Mouse (Mus musculus): ENCODE results near the gene Dapk3. TPM values are rescaled to one million over a fixed set of nuclear protein-coding genes. Genes with fewer than 3 reads are reported as not detected.
A peak's percentile ranks its signal among the peaks of the same experiment; 100 is the strongest.

The Dapk3 gene
- polyA plus RNA-seq, 1 experiment from 2014 or later, result 48.9 TPM

DNA sequence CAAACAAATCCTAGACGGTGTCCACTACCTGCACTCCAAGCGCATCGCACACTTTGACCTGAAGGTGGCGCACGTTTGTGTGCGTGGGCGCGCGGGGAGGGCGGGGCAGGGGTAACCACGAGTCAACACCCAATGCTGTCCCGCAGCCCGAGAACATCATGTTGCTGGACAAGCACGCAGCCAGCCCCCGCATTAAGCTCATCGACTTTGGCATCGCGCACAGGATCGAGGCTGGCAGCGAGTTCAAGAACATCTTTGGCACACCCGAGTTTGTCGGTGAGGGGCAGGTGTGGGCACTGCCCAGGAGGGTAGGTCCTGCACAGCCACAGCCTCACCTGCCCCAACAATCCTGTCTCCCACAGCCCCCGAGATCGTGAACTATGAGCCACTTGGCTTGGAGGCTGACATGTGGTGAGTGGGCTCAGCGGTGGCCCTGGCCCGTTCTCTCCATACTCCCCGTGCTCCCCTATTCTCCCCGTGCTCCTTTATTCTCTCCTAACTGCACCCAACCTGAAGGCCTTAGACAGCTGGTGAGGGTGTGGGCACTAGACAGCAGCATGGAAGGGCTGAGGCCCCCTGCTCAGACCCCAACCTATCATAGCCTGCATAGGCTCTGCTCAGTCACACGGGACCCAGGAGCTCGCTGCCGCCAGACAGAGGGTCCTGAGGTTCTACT, 7.6 kb downstream of the Dapk3 start:
- Histone ChIP-seq H3K4me3 (ENCODE audit: low read depth, low read length) (no peak overlapping the region), H3K27me3 (replicated peaks; ENCODE audit: insufficient read depth, low read length) (peaks cover 7% of the 10 kb centered on the region; the same call in 1 of the 2 replicates), H3K27ac (ENCODE audit: low read length) (peak overlapping the region; percentile 20; the same call in 1 of the 2 replicates), H3K4me2 (replicated peaks; ENCODE audit: low read depth, low read length) (no peak overlapping the region), H3K4me1 (ENCODE audit: insufficient read depth, low read depth, low read length) (peaks cover 9% of the 10 kb centered on the region; the same call in 1 of the 2 replicates), H3K36me3 (ENCODE audit: insufficient read depth, low read length) (peaks cover 13% of the 10 kb centered on the region; the same call in 1 of the 2 replicates), H3K9me3 (ENCODE audit: low read length) (no peaks in the 10 kb centered on the region), H3K9ac (replicated peaks; ENCODE audit: low read depth) (no peak overlapping the region)
- TF ChIP-seq CTCF (IDR thresholded peaks at IDR 0.05) (peak; percentile 73), EP300 (IDR thresholded peaks at IDR 0.05) (no peak)
- 70% methylated on average over 31 of the region's 31 CpGs for WGBS
- DNase-seq (ENCODE audit: low spot score) (peak; percentile 42), ATAC-seq (no peak)

DNA sequence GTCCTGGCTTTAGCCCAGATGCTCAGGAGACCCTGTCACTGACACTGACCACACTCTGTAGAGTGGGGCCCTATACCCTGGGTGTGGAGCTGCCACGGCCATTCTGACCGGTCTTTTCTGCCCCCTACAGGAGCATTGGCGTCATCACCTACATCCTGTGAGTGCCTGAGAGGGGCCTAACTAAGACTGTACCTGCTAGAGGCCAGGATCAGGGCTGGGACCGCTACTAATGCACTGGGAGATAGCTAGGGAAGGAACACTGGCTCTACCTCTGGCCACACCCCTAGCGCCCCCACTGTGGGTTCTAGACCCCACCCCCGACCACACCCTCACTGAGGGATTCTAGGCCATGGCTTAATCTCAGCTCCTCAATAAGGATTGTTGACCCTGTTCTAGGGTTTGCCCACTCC, 8.1 kb downstream of the Dapk3 start:
- H3K9ac ChIP-seq (replicated peaks; ENCODE audit: low read depth), result no peak overlapping the region
- ATAC-seq (peak; percentile 17; the same call in 1 of the 2 replicates), DNase-seq (ENCODE audit: low spot score) (no peak)
- no peaks in the 10 kb centered on the region for H3K9me3 ChIP-seq (ENCODE audit: low read length)
- 60% methylated on average over 6 of the region's 6 CpGs for WGBS
- TF ChIP-seq CTCF (IDR thresholded peaks at IDR 0.05) (peak; percentile 60), EP300 (IDR thresholded peaks at IDR 0.05) (no peak)
- peaks cover 9% of the 10 kb centered on the region; the same call in 1 of the 2 replicates for H3K27me3 ChIP-seq (replicated peaks; ENCODE audit: insufficient read depth, low read length)
- H3K36me3 ChIP-seq (ENCODE audit: insufficient read depth, low read length), result peaks cover 13% of the 10 kb centered on the region; the same call in 1 of the 2 replicates
- peak overlapping the region; percentile 20; the same call in 1 of the 2 replicates for H3K27ac ChIP-seq (ENCODE audit: low read length)
- H3K4me2 ChIP-seq (replicated peaks; ENCODE audit: low read depth, low read length), result no peak overlapping the region
- H3K4me3 ChIP-seq (ENCODE audit: low read depth, low read length), result no peak overlapping the region
- H3K4me1 ChIP-seq (ENCODE audit: insufficient read depth, low read depth, low read length), result peaks cover 9% of the 10 kb centered on the region; the same call in 1 of the 2 replicates

DNA sequence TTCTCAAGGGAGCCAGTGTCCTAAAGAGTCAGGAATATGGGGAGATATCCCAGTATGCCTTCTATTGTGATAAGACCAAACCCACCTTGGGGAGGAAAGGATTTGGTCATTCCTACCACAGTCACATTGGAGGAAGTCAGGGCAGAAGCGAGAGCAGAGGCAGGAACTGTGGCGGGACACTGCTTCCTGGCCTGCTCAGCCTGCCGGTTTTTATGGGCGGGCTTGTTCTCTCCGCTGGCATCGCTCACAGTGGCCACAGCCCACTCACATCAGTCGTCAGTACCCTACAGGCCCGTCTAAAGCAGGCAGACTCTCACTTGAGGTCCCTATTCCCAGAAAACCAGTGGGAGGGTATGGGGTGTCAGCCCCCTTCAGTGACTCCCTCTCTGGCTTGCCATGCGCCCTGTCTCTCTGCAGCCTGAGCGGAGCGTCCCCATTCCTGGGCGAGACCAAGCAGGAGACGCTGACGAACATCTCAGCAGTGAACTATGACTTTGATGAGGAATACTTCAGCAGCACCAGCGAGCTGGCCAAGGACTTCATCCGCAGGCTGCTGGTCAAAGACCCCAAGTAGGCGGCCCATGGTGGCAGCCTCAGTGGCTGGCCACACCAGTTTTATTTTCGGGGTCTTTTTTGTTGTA, 8.7 kb downstream of the Dapk3 start:
- H3K4me1 ChIP-seq (ENCODE audit: insufficient read depth, low read depth, low read length), result peaks cover 9% of the 10 kb centered on the region; the same call in 1 of the 2 replicates
- peak; percentile 14 for ATAC-seq
- peak; percentile 33 for DNase-seq (ENCODE audit: low spot score)
- peak overlapping the region; percentile 85; the same call in 1 of the 2 replicates for H3K4me2 ChIP-seq (replicated peaks; ENCODE audit: low read depth, low read length)
- H3K9ac ChIP-seq (replicated peaks; ENCODE audit: low read depth), result peak overlapping the region; percentile 26; the same call in 1 of the 2 replicates
- H3K27ac ChIP-seq (ENCODE audit: low read length), result peak overlapping the region; percentile 86
- TF ChIP-seq EP300 (IDR thresholded peaks at IDR 0.05), result no peak
- TF ChIP-seq CTCF (IDR thresholded peaks at IDR 0.05), result no peak
- H3K36me3 ChIP-seq (ENCODE audit: insufficient read depth, low read length), result peaks cover 13% of the 10 kb centered on the region; the same call in 1 of the 2 replicates
- 57% methylated on average over 18 of the region's 18 CpGs for WGBS
- no peaks in the 10 kb centered on the region for H3K9me3 ChIP-seq (ENCODE audit: low read length)
- peak overlapping the region; percentile 60; the same call in 1 of the 2 replicates for H3K4me3 ChIP-seq (ENCODE audit: low read depth, low read length)
- peaks cover 9% of the 10 kb centered on the region; the same call in 1 of the 2 replicates for H3K27me3 ChIP-seq (replicated peaks; ENCODE audit: insufficient read depth, low read length)

GRCm38 (mm10) chr10:81192270-81192967, 9.6 kb downstream of the Dapk3 start:
- Histone ChIP-seq H3K27me3 (replicated peaks; ENCODE audit: insufficient read depth, low read length) (peaks cover 9% of the 10 kb centered on the region; the same call in 1 of the 2 replicates), H3K9me3 (ENCODE audit: low read length) (no peaks in the 10 kb centered on the region), H3K4me1 (ENCODE audit: insufficient read depth, low read depth, low read length) (peaks cover 9% of the 10 kb centered on the region; the same call in 1 of the 2 replicates), H3K4me2 (replicated peaks; ENCODE audit: low read depth, low read length) (peak overlapping the region; percentile 85), H3K36me3 (ENCODE audit: insufficient read depth, low read length) (peaks cover 13% of the 10 kb centered on the region; the same call in 1 of the 2 replicates), H3K4me3 (ENCODE audit: low read depth, low read length) (peak overlapping the region; percentile 60), H3K27ac (ENCODE audit: low read length) (peak overlapping the region; percentile 86), H3K9ac (replicated peaks; ENCODE audit: low read depth) (peak overlapping the region; percentile 26; the same call in 1 of the 2 replicates)
- 1% methylated on average over 85 of the region's 93 CpGs for WGBS
- ATAC-seq (peak; percentile 88), DNase-seq (ENCODE audit: low spot score) (peak; percentile 91)
- TF ChIP-seq EP300 (IDR thresholded peaks at IDR 0.05), result no peak
- peak; percentile 36 for TF ChIP-seq CTCF (IDR thresholded peaks at IDR 0.05)

- Histone ChIP-seq H3K27ac (ENCODE audit: low read length) (peak overlapping the region; percentile 86; the same call in 1 of the 2 replicates), H3K4me1 (ENCODE audit: insufficient read depth, low read depth, low read length) (peaks cover 9% of the 10 kb centered on the region; the same call in 1 of the 2 replicates), H3K36me3 (ENCODE audit: insufficient read depth, low read length) (peaks cover 13% of the 10 kb centered on the region; the same call in 1 of the 2 replicates), H3K9me3 (ENCODE audit: low read length) (no peaks in the 10 kb centered on the region), H3K4me2 (replicated peaks; ENCODE audit: low read depth, low read length) (peak overlapping the region; percentile 85), H3K4me3 (ENCODE audit: low read depth, low read length) (peak overlapping the region; percentile 60), H3K27me3 (replicated peaks; ENCODE audit: insufficient read depth, low read length) (peaks cover 9% of the 10 kb centered on the region; the same call in 1 of the 2 replicates), H3K9ac (replicated peaks; ENCODE audit: low read depth) (no peak overlapping the region)
- TF ChIP-seq EP300 (IDR thresholded peaks at IDR 0.05) (no peak), CTCF (IDR thresholded peaks at IDR 0.05) (no peak)
- WGBS, result 4% methylated on average over 19 of the region's 19 CpGs
- DNase-seq (ENCODE audit: low spot score) (no peak), ATAC-seq (no peak)
These were observed 10.2 kb downstream of the Dapk3 start for GRCm38 (mm10) chr10:81192968-81193501.

All from lung, postnatal 0 days (tissue).